Mouse (Mus musculus): ENCODE data around the gene Hist1h2bc.

- TF ChIP-seq CTCF (IDR thresholded peaks at IDR 0.05; ENCODE audit: low read depth) (no peak), EP300 (IDR thresholded peaks at IDR 0.05; ENCODE audit: low read depth) (no peak)
Measured at GRCm38 (mm10) chr13:23681990-23682582, 1.9 kb upstream of the Hist1h2bc start.

All from liver, postnatal 0 days (tissue).